Mouse (Mus musculus) midbrain, embryonic 11.5 days (tissue): ENCODE results near the gene Rpl32. TPM values are rescaled to one million over a fixed set of nuclear protein-coding genes. Genes with fewer than 3 reads are reported as not detected.
"Not testable (repeated sequence)": the region's sequence is repeated elsewhere in the genome, so short reads cannot be mapped to it uniquely, and the experiment has no call there.

Source experiments
- ATAC-seq: fragments of 200-750 bp; cut with Nextera tagmentation; 2 replicates; pipeline ENCODE4 v1.8.0; 2017; ENCODE audit warnings: moderate TSS enrichment, moderate library complexity; ENCODE audit not compliant: low FRiP score
- DNase-seq: peaks from one replicate; pipeline ENCODE4 v3.0.0; 2015; ENCODE audit warnings: low spot score; ENCODE audit errors: missing footprints
- H3K27ac ChIP-seq: fragments of 300-500 bp; sonication (generic); 2 replicates; pipeline ENCODE4 v1.5.1; 2014; ENCODE audit warnings: low read depth, low read length
- H3K27me3 ChIP-seq: fragments of 300-500 bp; sonication (generic); 2 replicates; pipeline ENCODE4 v1.6.1; 2014; ENCODE audit warnings: mild to moderate bottlenecking, low read length, moderate library complexity, mixed read lengths; ENCODE audit not compliant: control insufficient read depth, insufficient read depth
- H3K36me3 ChIP-seq: fragments of 300-500 bp; sonication (generic); 2 replicates; pipeline ENCODE4 v1.6.1; 2014; ENCODE audit warnings: mild to moderate bottlenecking, low read length, moderate library complexity, mixed read lengths; ENCODE audit not compliant: control insufficient read depth, insufficient read depth
- H3K4me1 ChIP-seq: fragments of 300-500 bp; sonication (generic); 2 replicates; pipeline ENCODE4 v1.6.1; 2014; ENCODE audit warnings: low read length; ENCODE audit not compliant: control insufficient read depth, insufficient read depth
- H3K4me2 ChIP-seq: fragments of 300-500 bp; sonication (generic); 2 replicates; pipeline ENCODE4 v1.6.1; 2014; ENCODE audit warnings: mild to moderate bottlenecking, moderate library complexity
- H3K4me3 ChIP-seq: fragments of 300-500 bp; sonication (generic); 2 replicates; pipeline ENCODE4 v1.5.1; 2014; ENCODE audit warnings: low read depth, low read length
- H3K9ac ChIP-seq: fragments of 300-500 bp; sonication (generic); 2 replicates; pipeline ENCODE4 v1.6.1; 2014; ENCODE audit warnings: low read length
- H3K9me3 ChIP-seq: fragments of 300-500 bp; sonication (generic); 2 replicates; pipeline ENCODE4 v1.6.1; 2016; ENCODE audit warnings: low read length; ENCODE audit not compliant: control insufficient read depth
- WGBS: fragments of 180-500 bp; shearing (Covaris S2); extraction: QIAGEN DNeasy Blood & Tissue Kit; methylation state at CpG from one replicate; pipeline ENCODE4 v1.1.7; 2014; 5-methylcytosine and 5-hydroxymethylcytosine counted together
- polyA plus RNA-seq: library from polyadenylated mRNA; unstranded; fragments of >200 nt; fragmentation: Nextera tagmentation; extraction: Ambion mirVana; gene quantifications from 2 replicates; pipeline ENCODE4 v1.2.1, GENCODE M21; 2014

Rpl32 gene
- polyA plus RNA-seq, 1 experiment from 2014 or later, result 1,848 TPM

DNA sequence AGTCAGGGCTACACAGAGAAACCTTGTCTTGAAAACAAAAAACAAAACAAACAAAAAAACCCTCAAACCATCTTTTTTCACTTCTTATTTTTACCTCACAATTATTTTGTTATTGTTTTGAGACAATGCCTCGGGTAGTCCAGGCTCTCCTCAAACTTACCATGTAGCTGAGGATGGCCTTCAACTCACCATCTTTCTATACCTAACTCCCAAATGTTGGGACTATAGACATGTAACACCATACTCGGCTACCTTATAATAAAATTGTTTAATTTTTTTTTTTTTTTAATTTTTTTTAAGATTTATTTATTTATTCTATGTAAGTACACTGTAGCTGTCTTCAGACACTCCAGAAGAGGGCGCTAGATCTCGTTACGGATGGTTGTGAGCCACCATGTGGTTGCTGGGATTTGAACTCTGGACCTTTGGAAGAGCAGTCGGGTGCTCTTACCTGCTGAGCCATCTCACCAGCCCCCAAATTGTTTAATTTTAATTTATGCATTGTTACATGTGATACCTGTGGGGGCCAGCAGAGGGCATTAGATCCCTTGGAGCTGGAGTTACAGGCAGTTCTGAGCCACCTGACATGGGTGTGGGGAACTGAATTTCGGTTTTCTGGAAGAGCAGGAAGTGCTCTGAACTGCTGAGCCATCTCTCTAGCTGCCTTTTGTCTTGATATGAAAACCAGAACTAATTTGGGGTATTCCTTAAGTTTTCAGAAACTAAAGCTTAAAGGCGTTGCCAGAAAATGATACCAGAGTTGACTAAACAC, 38.3 kb upstream of the Rpl32 start:
- DNase-seq (peak; percentile 93), ATAC-seq (peak; percentile 22; the same call in 1 of the 2 replicates)
- H3K9ac ChIP-seq, result no peak overlapping the region
- H3K4me2 ChIP-seq, result no peak overlapping the region
- peaks cover under 1% of the 10 kb centered on the region; the same call in 1 of the 2 replicates for H3K4me1 ChIP-seq
- no peak overlapping the region for H3K4me3 ChIP-seq
- 50% methylated on average over 7 of the region's 8 CpGs for WGBS
- H3K9me3 ChIP-seq, result no peaks in the 10 kb centered on the region
- no peaks in the 10 kb centered on the region for H3K27me3 ChIP-seq
- peaks cover 18% of the 10 kb centered on the region; the same call in 1 of the 2 replicates for H3K36me3 ChIP-seq
- H3K27ac ChIP-seq, result no peak overlapping the region

DNA sequence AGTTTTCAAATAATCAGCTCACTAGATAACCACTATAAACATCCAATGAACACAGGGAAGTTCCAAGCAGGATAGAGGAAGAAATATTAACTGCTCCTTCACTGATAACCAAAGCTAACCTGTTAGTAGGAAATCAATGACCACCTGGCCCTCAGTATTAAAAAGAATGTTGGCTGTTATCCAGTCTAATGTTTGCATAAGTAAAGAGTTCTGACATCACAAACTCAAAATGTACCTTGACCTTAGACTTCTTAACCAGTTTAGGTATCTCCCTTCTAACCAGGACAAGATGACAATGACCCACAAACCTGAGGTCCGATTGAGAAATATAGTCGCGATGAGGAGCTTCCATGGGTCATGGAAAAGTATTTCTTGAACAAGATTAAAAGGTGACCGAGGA, 36.5 kb upstream of the Rpl32 start:
- H3K4me2 ChIP-seq, result no peak overlapping the region
- peaks cover 18% of the 10 kb centered on the region; the same call in 1 of the 2 replicates for H3K36me3 ChIP-seq
- 95% methylated on average over 4 of the region's 4 CpGs for WGBS
- no peaks in the 10 kb centered on the region for H3K27me3 ChIP-seq
- ATAC-seq (no peak), DNase-seq (no peak)
- H3K4me3 ChIP-seq, result no peak overlapping the region
- no peak overlapping the region for H3K27ac ChIP-seq
- H3K9ac ChIP-seq, result no peak overlapping the region
- H3K4me1 ChIP-seq, result no peaks in the 10 kb centered on the region
- H3K9me3 ChIP-seq, result no peaks in the 10 kb centered on the region

DNA sequence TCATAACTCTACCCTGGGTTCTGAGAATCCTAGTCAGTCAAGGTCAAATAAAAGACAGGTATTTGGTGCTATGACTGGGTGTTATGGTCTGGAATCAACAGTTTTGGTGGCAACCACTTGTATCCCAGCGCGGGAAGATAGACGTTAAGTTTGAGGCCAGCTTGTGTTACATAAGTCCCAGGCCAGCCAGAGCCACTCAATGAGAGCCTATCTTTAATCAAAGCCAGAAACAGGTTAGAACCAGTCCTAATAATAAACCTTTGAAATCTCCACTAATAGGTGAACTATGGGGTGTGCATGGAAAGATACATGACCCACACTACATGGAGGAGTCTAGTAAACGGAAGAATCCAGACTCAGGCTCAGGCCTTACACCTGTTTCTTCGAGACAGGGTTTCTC, 30.2 kb upstream of the Rpl32 start:
- Histone ChIP-seq H3K9ac (no peak overlapping the region), H3K36me3 (peaks cover 5% of the 10 kb centered on the region; the same call in 1 of the 2 replicates), H3K27me3 (no peaks in the 10 kb centered on the region), H3K4me1 (no peaks in the 10 kb centered on the region), H3K4me2 (peak overlapping the region; percentile 43), H3K9me3 (no peaks in the 10 kb centered on the region), H3K27ac (no peak overlapping the region), H3K4me3 (peak overlapping the region; percentile 18; the same call in 1 of the 2 replicates)
- WGBS, result 64% methylated on average over 5 of the region's 5 CpGs
- peak; percentile 30; the same call in 1 of the 2 replicates for ATAC-seq
- no peak for DNase-seq

DNA sequence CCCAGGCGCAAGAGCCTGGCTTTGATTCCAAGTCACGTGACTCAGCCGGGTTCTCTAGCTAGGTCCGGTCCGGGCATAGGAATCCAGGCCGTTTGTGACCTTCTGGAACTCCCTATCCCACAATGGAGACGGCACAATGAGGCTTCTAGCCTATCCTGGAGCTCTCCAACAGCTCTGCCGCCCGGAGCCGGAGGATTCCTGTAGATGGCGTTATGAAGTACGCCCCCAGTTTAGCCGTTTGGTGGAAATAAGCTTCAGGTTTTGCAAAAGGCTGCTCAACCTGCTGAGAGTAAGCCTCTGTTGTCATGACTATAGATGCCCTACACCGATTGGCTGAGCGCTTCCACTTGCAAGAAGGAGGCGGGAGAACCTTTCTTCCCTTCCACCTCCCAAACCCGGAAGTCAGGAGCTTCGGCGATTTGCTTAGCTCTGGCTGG, 29.6 kb upstream of the Rpl32 start, which contains the start of gene Efcab12:
Gene Efcab12, minus strand, starts transcription at position 252 of the 437 bp plus-strand sequence.
- H3K36me3 ChIP-seq, result peaks cover 2% of the 10 kb centered on the region; the same call in 1 of the 2 replicates
- peak within 1 kb of the TSS; percentile 29 for H3K9ac ChIP-seq
- H3K4me1 ChIP-seq, result no peaks in the 10 kb centered on the region
- ATAC-seq, result peak; percentile 96
- 2% methylated on average over 19 of the region's 19 CpGs for WGBS
- peak within 1 kb of the TSS; percentile 18 for H3K4me3 ChIP-seq
- no peak within 1 kb of the TSS for H3K27ac ChIP-seq
- no peaks in the 10 kb centered on the region for H3K27me3 ChIP-seq
- DNase-seq, result peak; percentile 92
- H3K4me2 ChIP-seq, result peak within 1 kb of the TSS; percentile 43
- no peaks in the 10 kb centered on the region for H3K9me3 ChIP-seq

DNA sequence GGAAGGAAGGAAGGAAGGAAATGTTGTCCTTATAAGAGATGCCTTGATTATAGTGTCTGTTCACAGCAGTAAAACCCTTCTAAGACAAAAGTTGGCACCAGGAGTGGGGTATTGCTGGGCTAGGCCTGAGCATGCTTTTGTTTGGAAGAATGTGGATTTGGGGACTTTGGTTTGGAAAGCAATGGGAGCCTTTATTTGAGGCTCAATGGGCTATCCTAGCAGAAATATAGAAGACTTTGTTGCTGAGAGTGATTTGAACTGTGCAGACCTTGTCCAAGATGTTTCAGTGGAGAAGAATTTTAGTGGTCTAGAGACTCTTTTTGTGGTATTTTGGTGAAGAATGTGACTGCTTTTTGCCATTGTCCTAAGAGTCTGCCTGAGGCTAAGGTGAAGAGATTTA, 25.3 kb upstream of the Rpl32 start:
- DNase-seq (no peak), ATAC-seq (no peak)
- Histone ChIP-seq H3K9ac (no peak overlapping the region), H3K4me1 (no peaks in the 10 kb centered on the region), H3K36me3 (no peaks in the 10 kb centered on the region), H3K4me3 (no peak overlapping the region), H3K9me3 (no peaks in the 10 kb centered on the region), H3K27ac (no peak overlapping the region), H3K27me3 (no peaks in the 10 kb centered on the region), H3K4me2 (no peak overlapping the region)

DNA sequence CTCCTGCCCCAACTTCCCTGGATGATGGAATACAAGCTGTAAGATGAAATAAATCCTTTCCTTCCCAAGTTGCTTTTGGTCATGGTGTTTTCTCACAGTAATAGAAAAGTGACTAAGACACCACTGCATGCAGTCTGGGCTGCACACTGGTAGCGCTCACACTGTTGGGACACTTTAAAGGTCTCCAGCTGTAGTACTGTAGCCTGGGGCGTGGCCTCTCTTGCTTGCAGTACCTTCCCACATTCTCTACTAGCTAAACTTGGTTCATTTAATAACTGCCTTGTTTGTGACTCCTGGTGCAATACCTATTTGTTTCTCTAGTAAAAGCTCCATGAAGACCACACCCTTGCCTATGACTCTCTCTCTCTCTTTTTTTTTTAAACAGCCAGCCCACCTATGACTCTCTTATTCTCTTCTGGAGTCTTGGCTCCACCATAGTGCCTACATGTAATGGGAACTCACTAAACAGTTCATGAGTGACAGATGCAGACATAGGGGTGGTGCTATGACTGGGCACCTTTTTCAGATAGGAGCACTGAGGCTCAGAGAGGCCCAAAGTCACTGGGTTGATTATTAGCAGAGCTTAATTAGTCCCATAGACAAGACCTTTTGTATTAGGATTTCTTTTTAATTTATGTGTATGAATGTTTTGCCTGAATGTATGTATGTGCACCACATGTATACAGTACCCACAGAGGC, 23.8 kb upstream of the Rpl32 start:
- H3K27ac ChIP-seq, result no peak overlapping the region
- no peak overlapping the region for H3K4me2 ChIP-seq
- DNase-seq (no peak), ATAC-seq (no peak)
- no peaks in the 10 kb centered on the region for H3K9me3 ChIP-seq
- WGBS, result 88% methylated on average over 2 of the region's 2 CpGs
- no peaks in the 10 kb centered on the region for H3K36me3 ChIP-seq
- H3K9ac ChIP-seq, result no peak overlapping the region
- no peaks in the 10 kb centered on the region for H3K4me1 ChIP-seq
- no peak overlapping the region for H3K4me3 ChIP-seq
- no peaks in the 10 kb centered on the region for H3K27me3 ChIP-seq

DNA sequence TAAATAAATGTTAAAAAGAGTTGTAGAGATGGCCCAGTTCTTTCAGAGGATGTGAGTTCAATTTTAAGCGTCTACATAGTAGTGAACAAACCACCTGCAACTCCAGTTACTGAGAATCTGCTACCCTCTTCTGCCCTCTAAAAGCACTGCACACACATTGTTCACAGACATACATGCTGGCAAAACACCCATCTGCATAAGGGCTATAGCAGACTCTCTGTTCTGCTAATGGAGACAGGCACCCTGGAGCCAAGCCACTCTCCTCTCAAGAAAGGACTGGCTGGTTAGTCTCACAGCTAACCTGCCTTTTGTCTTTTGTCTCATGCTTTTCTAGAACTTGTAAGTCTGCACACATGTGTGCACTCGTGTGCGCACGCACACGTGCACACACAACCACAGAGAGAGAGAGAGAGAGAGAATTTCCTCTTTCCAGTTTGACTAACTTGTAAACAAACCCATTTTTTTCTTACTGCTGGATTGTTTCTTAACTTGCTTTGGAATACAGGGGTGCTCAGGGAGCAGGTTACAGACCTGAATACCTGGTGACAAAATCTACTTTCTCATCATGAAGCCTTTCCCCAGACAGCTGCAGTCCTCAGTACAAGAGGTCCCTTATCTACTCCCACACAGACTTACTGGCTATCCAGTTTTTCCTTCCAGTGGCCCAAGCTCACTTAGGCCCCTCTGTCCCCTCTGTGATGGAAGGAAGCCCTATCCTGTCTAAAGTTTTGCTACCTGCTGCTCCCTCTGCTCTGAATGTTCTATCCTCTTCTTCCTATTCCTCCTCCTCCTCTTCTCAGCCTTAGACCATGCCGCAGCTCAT, 22.4 kb upstream of the Rpl32 start:
- no peak overlapping the region for H3K27ac ChIP-seq
- no peak for ATAC-seq
- H3K36me3 ChIP-seq, result no peaks in the 10 kb centered on the region
- WGBS, result 88% methylated on average over 6 of the region's 6 CpGs
- H3K27me3 ChIP-seq, result no peaks in the 10 kb centered on the region
- no peak overlapping the region for H3K4me2 ChIP-seq
- no peak overlapping the region for H3K9ac ChIP-seq
- no peak for DNase-seq
- H3K4me3 ChIP-seq, result no peak overlapping the region
- no peaks in the 10 kb centered on the region for H3K4me1 ChIP-seq
- no peaks in the 10 kb centered on the region for H3K9me3 ChIP-seq

DNA sequence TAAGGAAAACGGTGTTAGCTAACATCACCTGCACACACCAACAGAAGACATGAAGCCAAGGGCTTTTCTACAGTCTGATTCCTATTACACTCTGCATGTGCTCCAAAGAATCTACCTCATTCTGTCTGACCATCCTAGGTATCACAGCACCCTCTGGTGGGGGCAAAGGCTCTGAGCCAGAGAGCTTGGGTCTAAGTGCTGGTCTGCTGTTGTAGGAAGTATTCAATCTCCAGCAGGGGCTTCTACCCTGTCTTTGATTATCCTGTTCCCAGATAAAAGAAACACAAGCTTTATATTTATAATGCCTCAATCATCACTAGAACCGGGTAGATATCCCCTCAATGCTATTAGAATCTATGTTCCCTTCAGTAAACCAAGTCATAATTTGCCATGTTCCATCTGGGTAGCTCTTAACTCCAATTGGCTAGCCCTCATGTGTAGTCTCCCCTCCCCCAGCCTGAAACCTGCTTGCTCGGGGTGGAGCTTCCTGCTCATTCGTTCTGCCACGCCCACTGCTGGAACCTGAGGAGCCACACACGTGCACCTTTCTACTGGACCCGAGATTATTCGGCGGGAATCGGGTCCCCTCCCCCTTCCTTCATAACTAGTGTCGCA, 15.4 kb upstream of the Rpl32 start:
- DNase-seq, result peak; percentile 95
- H3K27ac ChIP-seq, H3K27me3 ChIP-seq, H3K36me3 ChIP-seq, H3K4me3 ChIP-seq, H3K4me1 ChIP-seq, H3K9ac ChIP-seq, H3K9me3 ChIP-seq: not testable (repeated sequence)
- WGBS, result 2% methylated on average over 4 of the region's 11 CpGs
- H3K4me2 ChIP-seq, result peak overlapping the region; percentile 1; the same call in 1 of the 2 replicates
- ATAC-seq, result peak; percentile 89
